Mouse (Mus musculus): ENCODE results near the gene St5. TPM values are rescaled to one million over a fixed set of nuclear protein-coding genes. Genes with fewer than 3 reads are reported as not detected.

Gene St5
- polyA plus RNA-seq, 1 experiment, result 42.2 TPM

- no peaks in the 10 kb centered on the region for H3K9me3 ChIP-seq (replicated peaks; ENCODE audit: control insufficient read depth, insufficient read depth, low read length, poor library complexity, severe bottlenecking)
- no peak overlapping the region for H3K4me3 ChIP-seq (ENCODE audit: low read depth, low read length)
- H3K9ac ChIP-seq (ENCODE audit: low read depth, poor library complexity, severe bottlenecking), result no peak overlapping the region
- no peak overlapping the region for H3K27ac ChIP-seq (ENCODE audit: insufficient read depth, low read length)
- no peaks in the 10 kb centered on the region for H3K36me3 ChIP-seq (ENCODE audit: control insufficient read depth, insufficient read depth, low read length, poor library complexity, severe bottlenecking)
- TF ChIP-seq EP300 (IDR thresholded peaks at IDR 0.05; ENCODE audit: insufficient read depth, low read depth, low read length), result no peak
- TF ChIP-seq CTCF (IDR thresholded peaks at IDR 0.05; ENCODE audit: low read depth, low read length), result no peak
- TF ChIP-seq POLR2A (IDR thresholded peaks at IDR 0.05; ENCODE audit: insufficient read depth, low read length), result no peak
- H3K27me3 ChIP-seq (ENCODE audit: control insufficient read depth, insufficient read depth, low read length, poor library complexity, severe bottlenecking), result no peaks in the 10 kb centered on the region
- H3K4me1 ChIP-seq (ENCODE audit: control insufficient read depth, insufficient read depth, low read length), result no peaks in the 10 kb centered on the region
These were observed 83.1 kb downstream of the St5 start for GRCm38 (mm10) chr7:109620288-109620687.

- Histone ChIP-seq H3K4me3 (ENCODE audit: low read depth, low read length) (no peak overlapping the region), H3K27me3 (ENCODE audit: control insufficient read depth, insufficient read depth, low read length, poor library complexity, severe bottlenecking) (no peaks in the 10 kb centered on the region), H3K36me3 (ENCODE audit: control insufficient read depth, insufficient read depth, low read length, poor library complexity, severe bottlenecking) (no peaks in the 10 kb centered on the region), H3K27ac (ENCODE audit: insufficient read depth, low read length) (no peak overlapping the region), H3K4me1 (ENCODE audit: control insufficient read depth, insufficient read depth, low read length) (no peaks in the 10 kb centered on the region), H3K9me3 (replicated peaks; ENCODE audit: control insufficient read depth, insufficient read depth, low read length, poor library complexity, severe bottlenecking) (no peaks in the 10 kb centered on the region), H3K9ac (ENCODE audit: low read depth, poor library complexity, severe bottlenecking) (no peak overlapping the region)
- TF ChIP-seq CTCF (IDR thresholded peaks at IDR 0.05; ENCODE audit: low read depth, low read length), result peak; percentile 82
- TF ChIP-seq POLR2A (IDR thresholded peaks at IDR 0.05; ENCODE audit: insufficient read depth, low read length), result no peak
These were observed 84.7 kb downstream of the St5 start for GRCm38 (mm10) chr7:109618721-109619120.

- Histone ChIP-seq H3K9me3 (replicated peaks; ENCODE audit: control insufficient read depth, insufficient read depth, low read length, poor library complexity, severe bottlenecking) (no peaks in the 10 kb centered on the region), H3K27me3 (ENCODE audit: control insufficient read depth, insufficient read depth, low read length, poor library complexity, severe bottlenecking) (no peaks in the 10 kb centered on the region), H3K9ac (ENCODE audit: low read depth, poor library complexity, severe bottlenecking) (no peak overlapping the region), H3K4me1 (ENCODE audit: control insufficient read depth, insufficient read depth, low read length) (no peaks in the 10 kb centered on the region), H3K36me3 (ENCODE audit: control insufficient read depth, insufficient read depth, low read length, poor library complexity, severe bottlenecking) (no peaks in the 10 kb centered on the region), H3K4me3 (ENCODE audit: low read depth, low read length) (no peak overlapping the region), H3K27ac (ENCODE audit: insufficient read depth, low read length) (no peak overlapping the region)
- TF ChIP-seq EP300 (IDR thresholded peaks at IDR 0.05; ENCODE audit: insufficient read depth, low read depth, low read length), result no peak
- no peak for TF ChIP-seq CTCF (IDR thresholded peaks at IDR 0.05; ENCODE audit: low read depth, low read length)
- TF ChIP-seq POLR2A (IDR thresholded peaks at IDR 0.05; ENCODE audit: insufficient read depth, low read length), result no peak
These were observed 85.6 kb downstream of the St5 start for GRCm38 (mm10) chr7:109617838-109618237.

GRCm38 (mm10) chr7:109616034-109616979, 87.1 kb downstream of the St5 start:
- TF ChIP-seq EP300 (IDR thresholded peaks at IDR 0.05; ENCODE audit: insufficient read depth, low read depth, low read length) (no peak; the same call in 1 of the 2 replicates), POLR2A (IDR thresholded peaks at IDR 0.05; ENCODE audit: insufficient read depth, low read length) (no peak), CTCF (IDR thresholded peaks at IDR 0.05; ENCODE audit: low read depth, low read length) (no peak)
- no peaks in the 10 kb centered on the region for H3K36me3 ChIP-seq (ENCODE audit: control insufficient read depth, insufficient read depth, low read length, poor library complexity, severe bottlenecking)
- H3K4me1 ChIP-seq (ENCODE audit: control insufficient read depth, insufficient read depth, low read length), result no peaks in the 10 kb centered on the region
- peak overlapping the region; percentile 60 for H3K4me3 ChIP-seq (ENCODE audit: low read depth, low read length)
- no peaks in the 10 kb centered on the region for H3K9me3 ChIP-seq (replicated peaks; ENCODE audit: control insufficient read depth, insufficient read depth, low read length, poor library complexity, severe bottlenecking)
- no peaks in the 10 kb centered on the region for H3K27me3 ChIP-seq (ENCODE audit: control insufficient read depth, insufficient read depth, low read length, poor library complexity, severe bottlenecking)
- H3K9ac ChIP-seq (ENCODE audit: low read depth, poor library complexity, severe bottlenecking), result peak overlapping the region; percentile 28
- H3K27ac ChIP-seq (ENCODE audit: insufficient read depth, low read length), result peak overlapping the region; percentile 63

- no peak overlapping the region for H3K27ac ChIP-seq (ENCODE audit: insufficient read depth, low read length)
- no peaks in the 10 kb centered on the region for H3K4me1 ChIP-seq (ENCODE audit: control insufficient read depth, insufficient read depth, low read length)
- H3K4me3 ChIP-seq (ENCODE audit: low read depth, low read length), result no peak overlapping the region
- no peak overlapping the region for H3K9ac ChIP-seq (ENCODE audit: low read depth, poor library complexity, severe bottlenecking)
- no peaks in the 10 kb centered on the region for H3K9me3 ChIP-seq (replicated peaks; ENCODE audit: control insufficient read depth, insufficient read depth, low read length, poor library complexity, severe bottlenecking)
- no peaks in the 10 kb centered on the region for H3K27me3 ChIP-seq (ENCODE audit: control insufficient read depth, insufficient read depth, low read length, poor library complexity, severe bottlenecking)
- TF ChIP-seq EP300 (IDR thresholded peaks at IDR 0.05; ENCODE audit: insufficient read depth, low read depth, low read length), result no peak
- TF ChIP-seq POLR2A (IDR thresholded peaks at IDR 0.05; ENCODE audit: insufficient read depth, low read length), result no peak
- TF ChIP-seq CTCF (IDR thresholded peaks at IDR 0.05; ENCODE audit: low read depth, low read length), result no peak
- no peaks in the 10 kb centered on the region for H3K36me3 ChIP-seq (ENCODE audit: control insufficient read depth, insufficient read depth, low read length, poor library complexity, severe bottlenecking)
These were observed 87.8 kb downstream of the St5 start for GRCm38 (mm10) chr7:109615601-109616000.

GRCm38 (mm10) chr7:109614939-109615338, 88.5 kb downstream of the St5 start:
- Histone ChIP-seq H3K27me3 (ENCODE audit: control insufficient read depth, insufficient read depth, low read length, poor library complexity, severe bottlenecking) (no peaks in the 10 kb centered on the region), H3K27ac (ENCODE audit: insufficient read depth, low read length) (no peak overlapping the region), H3K4me1 (ENCODE audit: control insufficient read depth, insufficient read depth, low read length) (no peaks in the 10 kb centered on the region), H3K4me3 (ENCODE audit: low read depth, low read length) (no peak overlapping the region), H3K9ac (ENCODE audit: low read depth, poor library complexity, severe bottlenecking) (no peak overlapping the region), H3K36me3 (ENCODE audit: control insufficient read depth, insufficient read depth, low read length, poor library complexity, severe bottlenecking) (no peaks in the 10 kb centered on the region), H3K9me3 (replicated peaks; ENCODE audit: control insufficient read depth, insufficient read depth, low read length, poor library complexity, severe bottlenecking) (no peaks in the 10 kb centered on the region)
- TF ChIP-seq POLR2A (IDR thresholded peaks at IDR 0.05; ENCODE audit: insufficient read depth, low read length) (no peak), CTCF (IDR thresholded peaks at IDR 0.05; ENCODE audit: low read depth, low read length) (no peak), EP300 (IDR thresholded peaks at IDR 0.05; ENCODE audit: insufficient read depth, low read depth, low read length) (no peak)

All from ES-Bruce4 (cell line).